Mouse (Mus musculus) myocyte (in vitro differentiated cells): ENCODE measurements around the gene Tmem63c.

Experiments used
- CEBPB ChIP-seq: IDR thresholded peaks from 2 replicates; pipeline ENCODE4 v1.6.1; 2011; ENCODE audit warnings: mild to moderate bottlenecking, moderate library complexity; ENCODE audit not compliant: poor library complexity, insufficient read depth, severe bottlenecking
- MYOG ChIP-seq, 3 experiments: IDR thresholded peaks; one replicate each; pipeline ENCODE4 v1.6.1; 2011; ENCODE audit warnings: control low read depth in 2 of 3, low read depth in 2 of 3, mild to moderate bottlenecking in 2 of 3; ENCODE audit not compliant: insufficient read length in 2 of 3, control insufficient read depth in 1 of 3, insufficient read depth in 1 of 3
- POLR2A ChIP-seq: IDR thresholded peaks from one replicate; pipeline ENCODE4 v1.6.1; 2011; ENCODE audit warnings: low read depth, mild to moderate bottlenecking, control low read depth, moderate library complexity; ENCODE audit not compliant: insufficient read length
- POLR2AphosphoS2 ChIP-seq: IDR thresholded peaks from one replicate; pipeline ENCODE4 v1.6.1; 2011; ENCODE audit warnings: low read depth, control low read depth; ENCODE audit not compliant: insufficient read length
- REST ChIP-seq: IDR thresholded peaks from one replicate; pipeline ENCODE4 v1.6.1; 2011; ENCODE audit warnings: mild to moderate bottlenecking, control low read depth, moderate library complexity; ENCODE audit not compliant: insufficient read depth, insufficient read length
- TCF12 ChIP-seq: IDR thresholded peaks from one replicate; pipeline ENCODE4 v1.6.1; 2011; ENCODE audit warnings: mild to moderate bottlenecking, control low read depth; ENCODE audit not compliant: poor library complexity, insufficient read depth, severe bottlenecking
- USF1 ChIP-seq: IDR thresholded peaks from one replicate; pipeline ENCODE4 v1.6.1; 2011; ENCODE audit warnings: low read depth, mild to moderate bottlenecking, control low read depth, moderate library complexity

DNA sequence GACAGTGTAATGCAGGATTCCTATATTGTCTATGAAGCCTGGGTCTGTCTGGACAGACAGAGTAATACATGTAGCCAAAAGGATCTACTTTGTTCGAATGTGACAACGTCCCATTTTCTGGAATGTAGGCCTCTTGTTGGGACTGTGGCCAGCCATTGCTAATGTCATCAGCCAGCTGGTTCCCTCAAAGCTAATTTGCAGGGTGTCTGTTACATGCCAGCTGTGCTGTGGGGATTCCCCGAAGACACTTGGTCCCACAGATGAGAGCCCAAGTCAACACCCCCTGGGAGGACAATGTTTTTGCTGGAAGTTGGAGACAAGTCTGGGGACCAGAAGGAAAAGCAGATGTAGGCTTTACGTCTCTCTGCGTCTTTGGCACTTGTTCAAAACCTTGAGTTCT is 45.3 kb downstream of the Tmem63c start:
- no peak for TF ChIP-seq POLR2A
- no peak for TF ChIP-seq USF1
- TF ChIP-seq TCF12 = no peak
- TF ChIP-seq REST = no peak
- TF ChIP-seq MYOG (IDR thresholded peaks at IDR 0.05; ENCODE audit: control insufficient read depth in 1 of 3, insufficient read depth in 1 of 3, insufficient read length in 2 of 3, low read depth in 2 of 3) = peak in 2 of 3 experiments; percentile 47 to 64
- no peak for TF ChIP-seq POLR2AphosphoS2
- TF ChIP-seq CEBPB = no peak
